Mouse (Mus musculus): ENCODE measurements around the gene Pmepa1.

The Pmepa1 gene

GRCm38 (mm10) chr2:173183311-173183710 is 93.0 kb downstream of the Pmepa1 start:
- DNase-seq: no peak

DNA sequence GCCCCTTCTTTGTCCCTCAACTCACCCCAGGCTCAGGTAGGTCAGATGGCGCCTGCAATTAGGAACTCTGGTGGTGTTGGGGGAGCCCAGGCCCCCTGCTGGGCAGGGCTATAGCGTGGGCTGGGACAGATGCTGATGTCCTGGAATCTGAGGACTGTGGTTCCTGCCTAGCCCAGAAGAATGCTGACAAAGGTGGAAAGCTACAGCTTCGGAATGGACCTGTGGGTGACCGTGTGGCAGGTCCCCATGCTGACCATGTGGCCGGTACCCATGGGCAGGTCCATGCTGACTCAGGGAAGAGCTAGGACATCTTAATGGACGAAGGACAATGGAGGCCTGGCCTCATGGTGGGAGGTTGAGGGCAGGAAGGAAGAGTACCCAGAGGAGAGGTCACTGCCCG is 93.5 kb downstream of the Pmepa1 start:
- DNase-seq: no peak

- peak; percentile 69 for DNase-seq
Measured at GRCm38 (mm10) chr2:173181901-173182300, 94.4 kb downstream of the Pmepa1 start.

- DNase-seq: no peak
Measured at GRCm38 (mm10) chr2:173181486-173181885, 94.8 kb downstream of the Pmepa1 start.

DNA sequence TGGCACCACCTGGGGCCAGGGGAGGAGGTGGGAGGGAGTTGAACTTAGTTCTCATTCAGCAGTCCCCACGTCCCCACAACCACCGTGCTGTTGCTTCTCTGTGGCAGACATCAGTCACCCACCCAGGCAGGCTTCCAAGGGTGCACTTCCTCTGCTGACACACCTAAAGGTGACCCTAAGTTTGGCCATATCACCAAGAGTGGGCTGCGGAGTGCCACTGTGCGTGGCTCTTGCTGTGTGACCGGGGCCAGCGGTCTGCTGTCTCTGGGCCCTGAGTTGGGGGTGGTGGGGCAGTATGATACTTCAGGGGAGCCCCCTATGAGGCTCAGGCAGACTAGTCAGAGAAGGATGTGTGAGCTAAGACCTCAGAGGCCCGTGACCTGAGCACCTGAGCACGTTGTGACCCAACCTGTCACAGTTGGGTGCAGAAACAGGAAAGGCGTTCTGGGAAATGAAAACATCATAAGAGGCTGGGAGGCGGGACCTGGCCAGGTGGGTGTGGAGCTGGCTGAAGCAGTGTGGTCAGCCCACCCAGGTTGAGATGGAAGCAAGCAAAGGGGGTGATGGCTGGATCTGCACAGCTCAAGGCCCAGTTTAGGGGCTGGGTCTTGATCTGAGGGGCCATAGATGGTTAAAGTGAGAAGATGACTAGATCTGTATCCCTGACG is 95.5 kb downstream of the Pmepa1 start:
- DNase-seq: peak; percentile 27

DNA sequence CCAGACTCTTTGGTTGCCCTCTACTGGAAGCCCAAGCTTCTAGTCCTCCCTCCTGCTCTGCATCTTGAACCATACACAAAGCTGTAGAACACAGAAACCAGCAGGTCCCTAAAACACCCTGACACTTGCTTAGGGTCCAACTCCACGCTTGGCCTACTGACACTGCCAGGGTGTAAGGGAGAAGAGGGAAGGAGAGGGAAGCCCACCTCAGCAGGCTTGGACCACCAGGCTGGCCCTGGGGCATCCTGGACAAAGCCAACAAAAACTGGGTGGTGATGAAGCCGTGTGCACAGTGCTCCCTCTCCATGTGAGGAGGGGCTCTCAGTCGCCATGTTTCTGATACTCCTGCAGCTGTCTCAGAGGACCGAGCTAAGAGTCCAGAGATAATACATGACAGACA is 96.3 kb downstream of the Pmepa1 start:
- no peak for DNase-seq

DNA sequence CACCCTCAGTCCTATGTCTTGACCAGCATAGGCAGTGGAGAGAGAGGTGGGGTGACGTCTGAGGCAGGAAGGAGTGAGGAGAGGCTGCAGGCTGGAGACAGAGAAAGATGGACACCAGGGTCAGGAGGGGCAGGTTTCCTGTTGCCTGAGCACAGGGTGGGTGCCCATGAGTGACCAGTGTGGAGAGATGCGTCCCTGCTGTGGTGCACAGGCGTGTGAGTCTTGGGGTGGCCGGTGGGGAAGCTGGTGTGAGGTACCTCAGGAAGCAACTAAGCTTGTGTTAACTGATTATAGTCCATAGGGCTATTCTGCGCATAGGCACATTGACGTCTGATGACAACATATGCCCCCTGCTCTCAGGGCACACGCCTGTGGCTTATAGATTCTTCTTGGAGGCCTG is 97.3 kb downstream of the Pmepa1 start:
- DNase-seq: peak; percentile 12

DNA sequence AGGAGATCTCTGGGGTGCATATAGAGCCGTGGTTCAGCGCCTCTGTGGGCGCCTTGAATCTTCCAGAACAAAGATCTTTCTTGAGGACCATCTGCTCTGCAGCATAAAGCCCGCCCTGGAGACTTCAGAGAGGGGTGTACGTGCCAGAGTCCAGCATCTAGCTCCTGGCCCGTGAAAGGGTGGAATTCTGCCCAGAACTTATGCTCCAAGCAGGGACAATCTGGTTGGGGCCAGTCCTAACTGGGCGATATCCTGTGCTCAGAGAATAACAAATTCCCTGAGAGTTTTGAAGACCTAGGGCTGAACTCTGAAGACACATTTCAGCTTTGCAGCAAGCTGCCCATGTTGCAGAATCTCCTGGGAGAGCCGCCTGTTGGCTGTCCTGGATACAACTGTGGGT is 98.4 kb downstream of the Pmepa1 start:
- peak; percentile 92 for DNase-seq

- DNase-seq: no peak
Measured at GRCm38 (mm10) chr2:173177481-173177880, 98.9 kb downstream of the Pmepa1 start.

DNA sequence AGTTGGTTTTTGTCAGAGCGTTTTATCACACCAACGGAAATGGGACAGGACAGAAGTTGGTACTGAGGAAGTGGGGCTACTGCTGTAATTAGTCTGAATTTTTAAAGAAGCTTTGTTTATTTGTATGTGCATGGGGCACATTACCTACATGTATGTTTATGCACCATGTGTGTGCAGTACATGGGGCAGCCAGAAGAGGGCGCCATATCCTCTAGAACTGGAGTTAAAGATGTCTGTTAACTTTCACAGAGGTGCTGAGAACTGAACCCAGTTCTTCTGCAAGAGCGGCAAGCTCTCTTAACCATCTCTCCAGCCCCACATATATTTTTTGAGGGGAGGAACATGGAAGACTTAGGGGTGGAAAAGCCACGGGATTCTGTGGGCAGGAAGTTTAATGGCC is 100.6 kb downstream of the Pmepa1 start:
- peak; percentile 14 for DNase-seq

GRCm38 (mm10) chr2:173174569-173174968 is 101.8 kb downstream of the Pmepa1 start:
- DNase-seq: no peak
